Mouse (Mus musculus) kidney, postnatal 14 days (tissue): ENCODE measurements at regions not wholly inside any gene's neighbourhood (a gene's known extent, or its start where the extent isn't known, plus 50 kb on each side); places are given as distances from the start of the nearest gene placed in this dataset.
A peak's percentile ranks its signal among the peaks of the same experiment; 100 is the strongest.
"Not testable (repeated sequence)": the region's sequence is repeated elsewhere in the genome, so short reads cannot be mapped to it uniquely, and the experiment has no call there.

Experiments used
- DNase-seq: peaks from one replicate; pipeline ENCODE4 v3.0.0; 2022; ENCODE audit warnings: mixed read lengths

- no peak for DNase-seq
Observed at GRCm38 (mm10) chr5:5956716-5957115, 207.6 kb upstream of the Steap1 start.

- no peak for DNase-seq
Observed at GRCm38 (mm10) chr5:5955783-5956182, 206.7 kb upstream of the Steap1 start.

- peak; percentile 34 for DNase-seq
Observed at GRCm38 (mm10) chr5:5925796-5926195, 176.7 kb upstream of the Steap1 start.

GRCm38 (mm10) chr5:5916427-5916826 lies 167.3 kb upstream of the Steap1 start:
- DNase-seq, result no peak

DNA sequence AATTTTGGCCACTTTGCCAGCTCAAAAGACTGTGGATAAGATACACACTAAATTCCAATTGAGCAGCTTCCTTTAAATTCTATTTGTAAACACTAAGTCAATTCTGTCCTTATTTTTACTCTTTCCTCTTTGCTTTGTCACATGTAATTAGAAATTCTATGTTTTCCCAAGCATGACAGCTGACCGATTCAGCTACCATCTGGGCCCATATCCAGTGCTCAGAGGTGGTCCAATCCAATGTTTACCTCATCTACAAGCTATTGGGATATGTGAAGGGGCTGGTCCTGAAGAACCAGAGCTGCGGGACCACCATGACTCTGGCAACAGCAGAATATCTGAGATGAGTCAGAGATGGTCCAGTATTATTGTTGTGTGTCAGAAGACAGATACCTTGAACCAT lies 140.2 kb upstream of the Steap1 start:
- DNase-seq, result no peak

DNA sequence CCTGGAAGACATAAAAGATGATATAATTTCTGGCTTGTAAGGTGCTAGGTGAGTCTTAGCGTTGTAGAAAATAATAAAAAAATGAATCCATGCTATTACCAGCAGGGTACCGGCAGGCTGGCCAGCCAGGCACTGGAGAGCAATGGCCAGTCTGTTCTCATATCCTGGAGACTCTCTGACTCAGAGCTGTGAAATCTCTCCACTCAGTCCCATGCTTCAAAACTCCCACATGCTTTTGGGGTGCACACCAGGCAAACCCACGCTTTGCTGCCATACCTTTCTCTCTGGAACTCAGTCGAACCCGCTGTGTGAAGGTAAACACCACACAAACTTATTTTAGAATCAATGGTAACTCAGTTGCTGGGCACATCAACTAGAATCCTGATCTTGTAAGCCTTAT lies 124.3 kb upstream of the Steap1 start:
- DNase-seq, result no peak

GRCm38 (mm10) chr5:5856146-5856724 lies 107.1 kb upstream of the Steap1 start:
- no peak for DNase-seq

GRCm38 (mm10) chr5:5845805-5846496 lies 96.8 kb upstream of the Steap1 start:
- peak; percentile 3 for DNase-seq

DNA sequence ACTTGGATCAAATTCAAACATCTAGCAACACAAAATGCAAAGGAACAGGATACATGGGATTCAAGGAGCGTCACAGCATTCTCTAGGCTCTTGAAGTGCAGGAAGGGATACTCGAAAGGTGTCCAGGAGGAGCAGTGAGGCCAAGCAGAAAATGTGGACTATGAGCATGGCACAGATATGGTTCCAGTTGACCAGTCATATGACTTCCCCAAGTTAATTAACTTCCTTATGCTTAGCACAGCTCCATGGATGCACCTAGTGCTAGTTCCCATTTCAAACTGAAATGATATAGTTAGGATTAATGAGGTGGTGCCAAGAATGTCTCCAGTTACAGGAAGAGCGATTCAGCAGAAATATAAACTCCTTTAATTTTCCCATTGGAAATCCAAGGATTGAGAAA lies 95.2 kb upstream of the Steap1 start:
- peak; percentile 1 for DNase-seq

DNA sequence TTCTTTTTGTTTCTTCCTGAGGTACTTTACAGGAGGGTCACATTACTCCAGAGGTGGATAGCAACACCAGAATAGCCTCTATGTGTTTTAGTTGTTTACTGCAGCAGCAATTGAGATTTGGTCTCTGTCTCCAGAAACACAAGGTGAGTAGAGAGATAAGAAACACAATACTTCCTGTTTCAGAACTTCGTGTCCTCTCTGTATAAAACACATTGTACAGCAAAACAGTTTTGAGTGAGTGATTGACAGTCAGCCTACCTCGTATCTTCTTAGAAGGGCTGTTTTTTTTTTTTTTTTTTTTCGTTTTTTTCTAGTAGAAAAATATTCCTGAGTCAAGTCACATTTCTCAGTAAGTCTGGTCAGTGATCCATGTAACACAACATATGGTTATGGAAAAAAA lies 89.6 kb upstream of the Steap1 start:
- DNase-seq, result no peak

- DNase-seq, result not testable (repeated sequence)
Observed at GRCm38 (mm10) chr5:5822666-5823065, 73.5 kb upstream of the Steap1 start.
